Mouse (Mus musculus) ovary, postnatal 36 days (tissue): ENCODE data around the gene Cdk2ap2.

ENCODE experiments used
- DNase-seq: peaks from one replicate; pipeline ENCODE4 v3.0.0; 2022; ENCODE audit warnings: low spot score, mixed read lengths

Cdk2ap2 gene

DNA sequence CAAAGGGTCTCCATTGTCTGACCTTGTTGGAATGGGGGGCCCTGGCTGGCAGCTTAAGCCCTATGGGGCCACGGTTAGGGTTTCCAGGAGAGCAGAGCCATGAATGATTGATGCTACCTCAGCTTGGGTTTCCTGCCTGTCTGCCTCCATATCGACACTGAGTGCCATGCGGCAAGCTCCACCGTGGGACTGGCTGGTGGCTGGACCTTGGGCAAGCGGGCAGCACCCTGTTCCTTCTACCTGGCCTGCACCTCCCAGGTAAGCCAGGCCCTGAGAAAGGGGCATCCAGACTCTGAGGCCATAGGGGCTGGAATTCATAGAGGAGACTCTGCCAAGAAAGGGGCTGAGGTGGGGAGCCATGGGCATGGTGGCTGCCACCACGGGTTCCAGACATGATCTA, 43.2 kb downstream of the Cdk2ap2 start:
- no peak for DNase-seq

DNA sequence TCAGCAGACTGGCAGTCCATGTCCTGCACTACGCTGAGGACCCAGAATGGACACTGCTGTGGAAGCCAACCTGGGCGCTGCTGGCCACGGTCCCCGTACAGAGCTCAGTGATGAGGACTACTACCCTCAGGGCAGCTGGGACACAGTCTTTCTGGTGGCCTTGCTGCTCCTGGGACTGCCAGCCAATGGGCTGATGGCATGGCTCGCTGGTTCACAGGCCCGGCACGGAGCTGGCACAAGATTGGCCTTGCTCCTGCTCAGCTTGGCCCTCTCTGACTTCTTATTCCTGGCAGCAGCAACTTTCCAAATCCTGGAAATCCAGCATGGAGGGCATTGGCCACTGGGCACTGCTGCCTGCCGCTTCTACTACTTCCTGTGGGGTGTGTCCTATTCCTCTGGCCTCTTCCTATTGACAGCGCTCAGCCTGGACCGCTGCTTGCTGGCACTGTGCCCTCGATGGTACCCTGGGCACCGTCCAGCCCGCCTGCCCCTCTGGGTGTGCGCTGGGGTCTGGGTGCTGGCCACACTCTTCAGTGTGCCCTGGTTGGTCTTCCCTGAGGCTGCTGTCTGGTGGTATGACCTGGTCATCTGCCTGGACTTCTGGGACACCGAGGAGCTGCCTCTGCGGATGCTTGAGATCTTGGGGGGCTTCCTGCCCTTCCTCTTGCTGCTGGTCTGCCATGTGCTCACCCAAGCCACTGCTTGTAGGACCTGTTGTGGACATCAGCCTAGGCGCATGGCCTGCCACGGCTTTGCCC, 45.6 kb downstream of the Cdk2ap2 start:
- DNase-seq: no peak

DNA sequence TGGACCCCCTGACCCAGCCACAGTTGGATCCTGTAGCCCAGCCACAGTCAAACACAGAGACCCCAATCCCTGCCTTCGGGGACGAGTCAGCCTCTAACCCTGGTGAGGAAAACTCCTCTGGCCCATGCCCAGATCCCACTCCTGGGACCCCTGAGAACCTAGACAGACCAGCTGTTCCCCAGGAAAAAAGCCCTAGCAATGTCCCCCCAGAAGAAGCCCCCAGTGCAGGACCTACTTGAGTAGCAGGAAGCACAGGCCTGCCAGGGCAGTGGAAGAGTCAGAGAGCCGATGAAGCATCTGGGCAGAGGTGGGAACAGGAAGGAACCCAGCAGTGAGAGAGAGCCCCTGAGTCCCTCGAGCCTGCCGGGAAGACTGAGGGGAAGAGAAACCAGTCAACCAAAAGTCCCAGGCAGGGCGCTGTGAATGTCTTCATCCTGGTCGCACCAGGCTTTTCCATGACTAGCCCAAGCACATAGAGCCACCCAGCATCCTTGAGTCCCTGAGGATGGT, 46.8 kb downstream of the Cdk2ap2 start, which contains the start of gene Cabp4:
Cabp4 (minus strand) TSS at position 275 of the 510 bp plus-strand sequence.
- no peak for DNase-seq

DNA sequence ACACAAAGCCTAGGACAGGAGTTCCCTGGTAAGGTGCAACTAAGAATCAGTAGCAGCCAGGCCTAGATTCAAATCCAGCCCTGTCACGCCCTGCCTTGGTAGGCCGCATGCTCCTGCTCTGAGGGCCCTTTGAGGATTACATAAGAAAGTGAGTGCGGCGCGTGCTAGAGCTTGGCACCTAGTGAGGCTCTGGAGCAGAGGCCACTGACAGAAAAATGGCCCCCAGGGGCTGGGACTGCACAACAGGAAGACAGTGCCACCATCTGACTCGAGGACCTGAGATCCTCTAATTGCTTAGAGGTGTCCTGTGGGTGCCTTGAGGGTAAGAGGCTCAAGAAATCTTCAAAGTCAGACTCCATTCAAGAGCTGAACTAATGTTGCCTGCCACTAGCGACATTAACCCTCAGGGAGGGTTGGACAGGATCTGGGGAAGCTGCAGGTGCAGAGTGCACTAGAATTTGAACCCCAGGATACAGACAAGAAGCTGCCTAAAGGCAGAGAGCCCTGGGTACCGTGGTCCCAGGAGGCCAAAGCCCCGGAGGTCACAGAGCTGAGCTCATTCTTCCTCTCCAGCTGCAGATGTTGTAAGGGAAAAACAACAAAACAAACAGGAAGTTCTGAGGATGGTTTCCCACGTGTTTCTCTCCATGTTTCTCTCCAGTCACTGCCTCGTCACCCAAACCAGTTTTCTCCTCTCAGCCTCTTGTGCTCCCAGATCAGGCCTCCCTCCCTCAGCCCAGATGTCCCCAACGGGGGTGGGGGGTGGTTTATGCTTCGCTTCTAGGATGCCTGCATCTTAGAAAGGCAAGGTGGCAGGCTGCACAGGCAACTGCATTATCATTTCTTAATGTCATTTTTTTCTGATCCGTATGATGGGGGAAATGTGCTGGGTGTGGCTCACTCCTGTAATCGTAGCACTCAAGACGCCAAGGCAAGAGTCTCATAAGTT, 47.8 kb downstream of the Cdk2ap2 start:
- peak; percentile 11 for DNase-seq

DNA sequence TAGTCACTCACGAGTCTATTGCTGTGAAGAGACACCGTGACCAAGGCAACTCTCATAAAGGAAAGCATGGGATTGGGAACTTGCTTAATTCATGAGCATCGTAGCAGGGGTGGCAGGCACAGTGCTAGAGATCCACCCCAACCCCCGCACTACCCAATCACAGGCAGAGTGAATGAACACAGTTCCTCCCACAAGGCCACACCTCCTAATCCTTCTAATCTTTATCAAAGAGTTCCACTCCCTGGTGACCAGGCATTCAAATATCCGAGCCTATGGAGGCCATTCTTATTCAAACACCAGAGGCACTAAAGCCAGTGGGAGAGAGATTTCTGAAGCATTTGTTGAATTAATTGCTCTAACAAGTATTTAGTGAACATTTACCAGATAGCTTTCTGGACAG, 49.0 kb downstream of the Cdk2ap2 start:
- no peak for DNase-seq

DNA sequence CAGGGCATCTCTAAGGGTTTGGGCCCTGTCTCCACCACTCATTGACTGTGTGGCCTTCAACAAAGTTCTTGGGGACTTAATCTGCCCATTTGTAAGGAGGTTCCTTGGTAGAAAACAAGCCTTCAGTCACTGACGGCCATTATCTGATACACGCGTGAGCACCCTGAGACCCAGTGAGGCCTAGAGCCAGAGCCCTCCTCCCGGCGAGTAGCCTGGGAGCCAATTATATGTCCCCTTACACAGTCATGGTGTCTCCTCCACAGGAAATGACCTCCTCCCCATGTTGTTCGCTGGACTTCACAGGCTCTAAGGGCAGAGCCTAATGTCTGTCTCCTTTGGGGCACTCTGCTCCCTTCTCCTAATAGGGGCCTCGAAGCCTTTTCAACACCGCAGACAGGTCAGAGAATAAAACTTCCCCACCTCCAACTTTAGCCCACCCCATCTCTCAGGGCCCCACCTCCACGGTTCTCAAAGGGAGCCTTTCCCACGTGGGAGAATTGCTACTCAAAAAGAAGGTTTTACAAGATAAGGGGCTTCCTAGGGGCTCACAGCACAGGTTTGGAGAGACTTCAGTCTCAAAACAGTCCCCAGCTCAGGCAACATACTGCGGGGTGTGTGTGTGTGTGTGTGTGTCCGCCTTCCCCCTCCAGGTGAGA, 49.5 kb downstream of the Cdk2ap2 start:
- DNase-seq: no peak

DNA sequence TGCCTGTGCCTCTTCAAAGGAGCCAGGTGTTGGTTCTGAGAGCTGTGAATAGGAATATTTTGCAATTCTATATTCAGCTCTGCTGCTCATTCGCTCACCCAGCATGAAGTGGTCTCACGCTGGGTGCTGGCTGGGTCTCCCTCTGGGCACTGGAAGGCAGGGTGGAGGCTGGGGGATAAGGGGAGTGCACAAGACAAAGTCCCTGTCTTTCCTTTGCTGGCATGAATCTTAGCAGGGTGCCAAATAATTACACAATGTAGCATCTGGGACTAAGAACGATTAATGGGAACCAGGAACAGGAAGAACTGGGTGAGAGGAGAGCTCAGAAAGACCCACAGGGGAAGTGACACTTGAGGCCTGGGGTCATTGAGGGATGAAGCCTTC, 50.0 kb downstream of the Cdk2ap2 start:
- DNase-seq: no peak

DNA sequence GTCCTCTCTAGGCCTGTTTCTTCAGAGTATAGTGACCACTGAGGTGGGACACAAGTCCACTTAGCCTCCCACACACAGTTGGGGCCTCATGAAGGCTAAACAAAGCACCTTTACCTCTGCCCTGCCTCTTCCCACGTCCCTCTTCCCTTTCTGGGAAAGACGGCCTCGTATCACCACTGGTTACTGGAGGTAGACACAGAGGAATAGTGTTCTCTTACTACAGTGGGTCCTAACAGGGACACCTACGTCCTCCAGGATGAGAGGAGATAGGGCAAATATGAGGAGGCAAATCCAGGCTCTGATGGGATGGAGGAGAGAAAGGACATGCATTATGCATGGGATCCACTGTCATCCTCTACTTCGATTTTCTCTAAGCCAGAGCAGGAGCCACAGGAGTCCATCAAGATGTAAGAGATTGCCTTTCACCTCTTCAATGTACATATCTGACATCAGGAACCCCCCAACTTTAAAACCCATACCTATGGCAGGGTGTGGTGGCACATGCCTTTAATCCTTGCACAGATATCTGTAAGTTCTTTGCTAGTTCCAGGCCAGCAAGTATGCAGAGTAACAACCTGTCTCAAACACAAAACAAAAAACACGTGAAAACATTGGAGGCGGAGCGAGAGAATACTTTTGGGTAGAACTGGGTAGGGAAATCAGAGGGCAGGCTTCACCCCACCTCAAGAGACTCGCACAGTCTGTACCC, 51.0 kb downstream of the Cdk2ap2 start:
- DNase-seq: no peak

DNA sequence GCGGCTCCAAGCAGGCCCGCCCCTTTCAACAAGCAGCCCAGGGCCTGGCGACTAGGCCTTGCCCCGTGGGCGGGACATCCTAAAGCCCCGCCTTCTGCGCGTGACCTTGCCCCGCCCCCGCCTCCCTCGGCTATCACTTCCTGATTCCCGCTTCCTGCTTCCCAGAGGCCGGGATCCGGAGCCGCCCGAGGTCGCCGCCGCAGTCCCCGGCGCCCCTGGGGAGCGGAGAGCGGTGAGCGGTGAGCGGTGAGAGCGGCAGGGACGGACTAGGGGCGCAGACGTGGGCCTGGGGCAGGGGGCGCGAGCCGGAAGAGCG, 51.5 kb downstream of the Cdk2ap2 start, which contains the start of gene Coro1b:
Coro1b (plus strand) TSS at position 129 of the 316 bp plus-strand sequence.
- DNase-seq: peak; percentile 99
